Mouse (Mus musculus) lung, embryonic 14.5 days (tissue): Measurements from ENCODE around the gene E2f3. TPM values are rescaled to one million over a fixed set of nuclear protein-coding genes. Genes with fewer than 3 reads are reported as not detected.

Experiments
- ATAC-seq: fragments of 200-750 bp; cut with Nextera tagmentation; 2 replicates; pipeline ENCODE4 v1.8.0; 2017; ENCODE audit warnings: mild to moderate bottlenecking, moderate TSS enrichment, moderate library complexity; ENCODE audit not compliant: insufficient read depth
- DNase-seq: peaks from one replicate; pipeline ENCODE4 v3.0.0-alpha.2; 2015
- H3K27ac ChIP-seq: fragments of 300-500 bp; sonication (generic); 2 replicates; pipeline ENCODE4 v1.5.1; 2014; ENCODE audit warnings: low read depth, mild to moderate bottlenecking, moderate library complexity
- H3K27me3 ChIP-seq: fragments of 300-500 bp; sonication (generic); 2 replicates; pipeline ENCODE4 v1.6.1; 2014; ENCODE audit warnings: low read length, control low read depth; ENCODE audit not compliant: insufficient read depth
- H3K36me3 ChIP-seq: fragments of 300-500 bp; sonication (generic); 2 replicates; pipeline ENCODE4 v1.6.1; 2014; ENCODE audit warnings: control low read depth; ENCODE audit not compliant: insufficient read depth
- H3K4me1 ChIP-seq: fragments of 300-500 bp; sonication (generic); 2 replicates; pipeline ENCODE4 v1.6.1; 2014; ENCODE audit warnings: antibody characterized with exemption, control low read depth; ENCODE audit not compliant: insufficient read depth
- H3K4me2 ChIP-seq: fragments of 300-500 bp; sonication (generic); 2 replicates; pipeline ENCODE4 v1.6.1; 2014; ENCODE audit warnings: mild to moderate bottlenecking
- H3K4me3 ChIP-seq: fragments of 300-500 bp; sonication (generic); 2 replicates; pipeline ENCODE4 v1.5.1; 2014; ENCODE audit warnings: low read depth, low read length
- H3K9ac ChIP-seq: fragments of 300-500 bp; sonication (generic); 2 replicates; pipeline ENCODE4 v1.6.1; 2014
- H3K9me3 ChIP-seq: fragments of 300-500 bp; sonication (generic); 2 replicates; pipeline ENCODE4 v1.6.1; 2016; ENCODE audit warnings: low read depth, low read length, control low read depth
- CTCF ChIP-seq: IDR thresholded peaks from 2 replicates; pipeline ENCODE4 v1.5.1; 2016; ENCODE audit warnings: antibody characterized with exemption, low read depth
- WGBS: fragments of 180-500 bp; shearing (Covaris S2); extraction: QIAGEN DNeasy Blood & Tissue Kit; methylation state at CpG from one replicate; pipeline ENCODE4 v1.1.7; 2014; 5-methylcytosine and 5-hydroxymethylcytosine counted together
- polyA plus RNA-seq: library from polyadenylated mRNA; unstranded; fragments of >200 nt; fragmentation: Nextera tagmentation; extraction: Ambion mirVana; gene quantifications from 2 replicates; pipeline ENCODE4 v1.2.1, GENCODE M21; 2014

Gene E2f3
- polyA plus RNA-seq, 1 experiment from 2014 or later, result 18.3 TPM

- Histone ChIP-seq H3K9ac (no peak overlapping the region), H3K4me3 (no peak overlapping the region), H3K36me3 (0 out of 2 replicates have a peak, but pooled peaks cover 5% of the 10 kb centered on the region), H3K4me2 (no peak overlapping the region), H3K4me1 (no peaks in the 10 kb centered on the region), H3K9me3 (no peaks in the 10 kb centered on the region), H3K27me3 (no peaks in the 10 kb centered on the region), H3K27ac (0 out of 2 replicates have a peak overlapping the region, but pooled peaks have one; percentile 8)
- no peak for DNase-seq
- ATAC-seq, result no peak
- 62% methylated on average over 3 of the region's 3 CpGs for WGBS
- no peak for TF ChIP-seq CTCF
Observed at GRCm38 (mm10) chr13:29926168-29926567, 59.7 kb downstream of the E2f3 start.

DNA sequence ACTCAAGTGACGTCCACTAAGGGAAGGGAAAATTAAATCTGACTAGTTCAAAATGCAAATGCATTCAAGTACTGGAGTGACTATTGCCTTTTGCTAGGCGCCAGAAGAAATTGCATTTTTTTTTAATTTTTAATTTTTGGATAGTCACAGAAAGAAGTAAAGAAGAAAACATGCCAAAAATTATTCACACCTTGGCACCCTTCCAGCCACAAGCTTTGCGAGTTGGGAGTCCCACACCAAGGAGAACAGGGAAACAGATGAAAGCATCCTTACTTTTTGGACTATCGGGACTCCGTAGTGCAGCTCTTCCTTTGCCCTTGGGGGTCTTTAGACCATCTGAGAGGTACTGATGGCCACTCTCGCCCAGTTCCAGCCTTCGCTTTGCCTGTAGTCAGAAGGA is 66.0 kb downstream of the E2f3 start:
- DNase-seq (peak; percentile 66), ATAC-seq (no peak)
- Histone ChIP-seq H3K4me1 (no peaks in the 10 kb centered on the region; the same call in 1 of the 2 replicates), H3K36me3 (peaks cover 55% of the 10 kb centered on the region), H3K9ac (no peak overlapping the region), H3K9me3 (no peaks in the 10 kb centered on the region), H3K4me3 (no peak overlapping the region), H3K4me2 (no peak overlapping the region), H3K27me3 (no peaks in the 10 kb centered on the region), H3K27ac (no peak overlapping the region)
- 75% methylated on average over 7 of the region's 7 CpGs for WGBS
- no peak for TF ChIP-seq CTCF

GRCm38 (mm10) chr13:29916561-29916960 is 69.3 kb downstream of the E2f3 start:
- Histone ChIP-seq H3K9ac (no peak overlapping the region), H3K36me3 (peaks cover 80% of the 10 kb centered on the region), H3K27me3 (no peaks in the 10 kb centered on the region), H3K27ac (no peak overlapping the region), H3K4me2 (no peak overlapping the region), H3K9me3 (no peaks in the 10 kb centered on the region), H3K4me3 (no peak overlapping the region), H3K4me1 (no peaks in the 10 kb centered on the region; the same call in 1 of the 2 replicates)
- ATAC-seq, result no peak
- 52% methylated on average over 1 of the region's 1 CpGs for WGBS
- DNase-seq, result no peak
- no peak for TF ChIP-seq CTCF

DNA sequence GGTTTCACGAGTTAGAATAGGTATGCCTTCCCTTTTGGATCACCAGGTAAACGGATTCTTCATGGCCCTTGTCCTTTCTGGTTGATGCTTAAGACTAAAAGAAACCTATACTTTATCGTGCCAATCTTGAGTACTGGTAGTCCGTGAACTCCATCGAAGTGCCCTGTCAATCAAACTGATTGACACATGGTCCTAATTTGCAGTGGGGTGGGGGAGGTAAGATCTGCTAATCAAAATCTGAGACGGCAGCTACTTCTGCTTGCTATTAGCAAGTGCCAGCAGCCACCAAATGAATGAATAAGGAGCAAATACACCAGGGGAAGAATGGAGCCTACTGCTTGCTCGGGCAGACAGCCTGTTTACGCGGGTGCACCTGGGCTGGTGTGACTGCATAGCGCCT is 72.3 kb downstream of the E2f3 start:
- ATAC-seq (no peak), DNase-seq (no peak)
- H3K4me3 ChIP-seq, result no peak overlapping the region
- H3K27me3 ChIP-seq, result no peaks in the 10 kb centered on the region
- H3K4me1 ChIP-seq, result no peaks in the 10 kb centered on the region
- 86% methylated on average over 10 of the region's 10 CpGs for WGBS
- no peak overlapping the region for H3K27ac ChIP-seq
- no peaks in the 10 kb centered on the region for H3K9me3 ChIP-seq
- H3K36me3 ChIP-seq, result peaks cover 94% of the 10 kb centered on the region
- H3K4me2 ChIP-seq, result no peak overlapping the region
- no peak overlapping the region for H3K9ac ChIP-seq
- no peak for TF ChIP-seq CTCF

DNA sequence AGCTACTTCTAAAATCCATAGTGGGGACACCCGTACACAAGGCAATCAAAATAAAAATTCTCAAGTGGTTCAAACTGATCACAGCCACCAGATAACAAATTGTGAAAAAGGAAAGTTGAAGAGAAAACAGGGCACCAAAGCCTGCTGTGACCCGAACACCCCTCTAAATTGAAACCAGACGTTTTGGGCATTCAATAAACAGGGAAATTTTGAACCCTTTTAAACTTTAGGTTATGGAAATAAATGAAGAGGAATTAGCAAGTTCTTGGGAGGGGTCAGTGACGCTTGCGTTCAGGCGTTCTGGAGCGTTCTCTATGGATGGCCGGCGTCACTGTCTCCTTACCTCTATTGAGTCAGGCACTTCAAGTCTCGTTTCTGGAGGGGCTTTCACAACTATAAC is 72.8 kb downstream of the E2f3 start:
- WGBS, result 85% methylated on average over 10 of the region's 10 CpGs
- Histone ChIP-seq H3K9me3 (no peaks in the 10 kb centered on the region), H3K4me3 (no peak overlapping the region), H3K9ac (no peak overlapping the region), H3K4me1 (no peaks in the 10 kb centered on the region), H3K4me2 (no peak overlapping the region), H3K27ac (no peak overlapping the region), H3K27me3 (no peaks in the 10 kb centered on the region), H3K36me3 (peaks cover 94% of the 10 kb centered on the region)
- DNase-seq (no peak), ATAC-seq (no peak)
- no peak for TF ChIP-seq CTCF

- no peaks in the 10 kb centered on the region for H3K9me3 ChIP-seq
- peaks cover 94% of the 10 kb centered on the region for H3K36me3 ChIP-seq
- DNase-seq (no peak), ATAC-seq (no peak)
- H3K27me3 ChIP-seq, result no peaks in the 10 kb centered on the region
- H3K27ac ChIP-seq, result no peak overlapping the region
- 95% methylated on average over 8 of the region's 8 CpGs for WGBS
- H3K9ac ChIP-seq, result no peak overlapping the region
- H3K4me1 ChIP-seq, result no peaks in the 10 kb centered on the region
- no peak for TF ChIP-seq CTCF
- H3K4me3 ChIP-seq, result no peak overlapping the region
- no peak overlapping the region for H3K4me2 ChIP-seq
Observed at GRCm38 (mm10) chr13:29912251-29912650, 73.6 kb downstream of the E2f3 start.

DNA sequence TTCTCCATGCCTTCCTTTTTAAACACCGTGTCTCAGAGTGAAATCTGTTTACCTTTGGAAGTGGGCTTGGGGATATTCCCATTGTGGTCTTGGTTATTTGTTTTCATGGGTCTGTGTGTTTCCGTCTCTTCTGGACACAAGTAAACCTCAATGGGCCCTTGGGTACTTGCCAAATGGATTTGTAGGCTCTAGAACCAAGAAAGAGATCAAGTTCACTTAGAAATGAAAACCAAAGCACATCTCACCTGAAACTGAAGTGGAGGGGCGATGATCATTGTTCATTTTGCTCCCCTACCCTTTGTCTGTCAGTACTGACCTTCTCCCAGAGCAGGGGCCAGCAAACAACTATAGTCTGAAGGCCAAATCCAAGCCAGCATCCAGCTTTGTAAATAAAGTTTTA is 74.7 kb downstream of the E2f3 start:
- Histone ChIP-seq H3K4me3 (no peak overlapping the region), H3K36me3 (peaks cover 92% of the 10 kb centered on the region), H3K9ac (no peak overlapping the region), H3K9me3 (no peaks in the 10 kb centered on the region), H3K4me2 (no peak overlapping the region), H3K27me3 (no peaks in the 10 kb centered on the region), H3K4me1 (no peaks in the 10 kb centered on the region), H3K27ac (no peak overlapping the region)
- TF ChIP-seq CTCF, result no peak
- no peak for ATAC-seq
- 94% methylated on average over 3 of the region's 3 CpGs for WGBS
- no peak for DNase-seq

DNA sequence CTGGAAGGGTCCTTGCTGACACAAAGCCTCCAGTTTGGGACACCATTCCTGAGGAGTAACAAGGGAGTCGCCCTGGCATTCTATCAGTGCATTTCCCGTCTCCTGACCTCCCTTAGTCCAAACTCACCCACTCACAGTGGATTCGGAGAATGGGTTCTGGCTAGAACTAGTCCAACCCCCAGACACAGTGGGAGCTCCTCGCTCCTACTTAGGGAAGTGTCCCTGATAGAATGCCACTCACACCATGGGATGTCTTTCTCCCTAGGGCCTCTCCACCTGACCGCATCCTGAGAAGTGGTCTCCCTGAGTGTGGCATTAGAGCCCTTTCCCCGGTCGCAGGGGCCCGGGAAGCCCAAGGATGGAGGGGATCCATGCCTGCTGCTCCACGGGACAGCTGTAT is 77.4 kb downstream of the E2f3 start:
- Histone ChIP-seq H3K4me2 (no peak overlapping the region), H3K4me1 (no peaks in the 10 kb centered on the region), H3K36me3 (peaks cover 78% of the 10 kb centered on the region), H3K9ac (no peak overlapping the region), H3K27ac (no peak overlapping the region), H3K4me3 (no peak overlapping the region), H3K27me3 (no peaks in the 10 kb centered on the region), H3K9me3 (peaks cover 7% of the 10 kb centered on the region; the same call in 1 of the 2 replicates)
- TF ChIP-seq CTCF, result no peak
- 94% methylated on average over 9 of the region's 9 CpGs for WGBS
- ATAC-seq (no peak), DNase-seq (no peak)
